Mouse (Mus musculus) cortical plate, adult 2 months (tissue): ENCODE results near the gene Rora.

Source experiments
- CTCF ChIP-seq: fragments of 200-500 bp; IDR thresholded peaks from 2 replicates; pipeline ENCODE4 v1.5.1; 2011; ENCODE audit warnings: mild to moderate bottlenecking, control low read depth, low read length; ENCODE audit not compliant: insufficient read depth; ENCODE audit errors: extremely low read depth
- POLR2A ChIP-seq: fragments of 200-500 bp; IDR thresholded peaks from 2 replicates; pipeline ENCODE4 v1.6.1; 2011; ENCODE audit warnings: mild to moderate bottlenecking, low read length, control low read depth; ENCODE audit not compliant: insufficient read depth; ENCODE audit errors: extremely low read depth

DNA sequence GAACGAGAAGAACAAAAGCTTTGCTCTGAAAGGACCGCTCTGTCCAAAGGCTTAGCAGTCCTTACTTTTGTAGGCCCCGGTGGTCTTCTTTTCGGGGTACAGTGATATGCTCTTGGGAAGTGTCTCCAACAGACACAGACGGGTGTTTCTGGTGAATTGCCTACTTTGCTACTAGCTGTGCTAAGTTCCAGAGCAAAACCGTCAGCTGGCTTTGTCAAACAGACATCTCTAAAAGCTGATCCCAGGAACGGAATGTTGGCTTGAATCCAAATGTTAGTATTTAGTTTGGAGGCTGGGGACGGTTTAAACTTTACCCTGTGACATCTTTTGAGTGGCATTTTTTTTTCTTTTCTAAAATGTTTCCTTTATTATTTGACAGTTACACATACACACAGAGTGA, 680.5 kb downstream of the Rora start:
- TF ChIP-seq CTCF (no peak), POLR2A (no peak)
